Mouse (Mus musculus): ENCODE results near the gene Armc9.

Armc9 gene

GRCm38 (mm10) chr1:86174602-86175001 is 20.0 kb downstream of the Armc9 start:
- in situ Hi-C loops (cut with MboI, MseI), result loop anchor here (5.0 kb wide), 1 partner anchor 163 kb away; no protein-coding TSS in a partner anchor

GRCm38 (mm10) chr1:86176066-86176465 is 21.5 kb downstream of the Armc9 start:
- in situ Hi-C loops (cut with MboI, MseI), result loop anchor here (5.0 kb wide), 1 partner anchor 161 kb away; no protein-coding TSS in a partner anchor

GRCm38 (mm10) chr1:86178462-86179253 is 24.1 kb downstream of the Armc9 start:
- in situ Hi-C loops (cut with MboI, MseI), result loop anchor here (5.0 kb wide), 1 partner anchor 159 kb away; no protein-coding TSS in a partner anchor

GRCm38 (mm10) chr1:86182004-86182709 is 27.6 kb downstream of the Armc9 start:
- in situ Hi-C loops (cut with MboI, MseI), result no loop called here

GRCm38 (mm10) chr1:86183577-86184263 is 29.1 kb downstream of the Armc9 start:
- in situ Hi-C loops (cut with MboI, MseI), result no loop called here

GRCm38 (mm10) chr1:86186762-86187161 is 32.2 kb downstream of the Armc9 start:
- in situ Hi-C loops (cut with MboI, MseI), result no loop called here

GRCm38 (mm10) chr1:86187856-86188255 is 33.3 kb downstream of the Armc9 start:
- in situ Hi-C loops (cut with MboI, MseI), result no loop called here

GRCm38 (mm10) chr1:86188271-86188670 is 33.7 kb downstream of the Armc9 start:
- in situ Hi-C loops (cut with MboI, MseI), result no loop called here

GRCm38 (mm10) chr1:86189034-86189702 is 34.6 kb downstream of the Armc9 start:
- in situ Hi-C loops (cut with MboI, MseI), result no loop called here

- in situ Hi-C loops (cut with MboI, MseI), result no loop called here
Observed at GRCm38 (mm10) chr1:86190843-86191242, 36.3 kb downstream of the Armc9 start.

- in situ Hi-C loops (cut with MboI, MseI), result no loop called here
Observed at GRCm38 (mm10) chr1:86194044-86194443, 39.5 kb downstream of the Armc9 start.

- in situ Hi-C loops (cut with MboI, MseI), result no loop called here
Observed at GRCm38 (mm10) chr1:86198276-86198675, 43.7 kb downstream of the Armc9 start.

- in situ Hi-C loops (cut with MboI, MseI), result no loop called here
Observed at GRCm38 (mm10) chr1:86199026-86199425, 44.4 kb downstream of the Armc9 start.

GRCm38 (mm10) chr1:86201312-86201711 is 46.7 kb downstream of the Armc9 start:
- in situ Hi-C loops (cut with MboI, MseI), result no loop called here

GRCm38 (mm10) chr1:86202617-86203219 is 48.1 kb downstream of the Armc9 start:
- in situ Hi-C loops (cut with MboI, MseI), result no loop called here

GRCm38 (mm10) chr1:86210676-86211075 is 56.1 kb downstream of the Armc9 start:
- in situ Hi-C loops (cut with MboI, MseI), result no loop called here

- in situ Hi-C loops (cut with MboI, MseI), result no loop called here
Observed at GRCm38 (mm10) chr1:86211498-86211897, 56.9 kb downstream of the Armc9 start.

GRCm38 (mm10) chr1:86212731-86213130 is 58.2 kb downstream of the Armc9 start:
- in situ Hi-C loops (cut with MboI, MseI), result no loop called here

- in situ Hi-C loops (cut with MboI, MseI), result no loop called here
Observed at GRCm38 (mm10) chr1:86214158-86214557, 59.6 kb downstream of the Armc9 start.

- in situ Hi-C loops (cut with MboI, MseI), result no loop called here
Observed at GRCm38 (mm10) chr1:86215297-86215696, 60.7 kb downstream of the Armc9 start.

- in situ Hi-C loops (cut with MboI, MseI), result no loop called here
Observed at GRCm38 (mm10) chr1:86216412-86216811, 61.8 kb downstream of the Armc9 start.

All from T-helper 2 cell (primary cell).